Mouse (Mus musculus): ENCODE results near the gene Fryl.

- no peak for TF ChIP-seq POLR2A (IDR thresholded peaks at IDR 0.05; ENCODE audit: low read depth, low read length)
- TF ChIP-seq CTCF (conservative IDR thresholded peaks at IDR 0.05; ENCODE audit: insufficient read depth, insufficient read length, low read depth, low read length), result no peak
Measured at GRCm38 (mm10) chr5:73189443-73190160, 66.8 kb downstream of the Fryl start.

Data from kidney, adult 2 months (tissue).